Mouse (Mus musculus) kidney, embryonic 14.5 days (tissue): ENCODE measurements around the gene Cenpa. TPM values are rescaled to one million over a fixed set of nuclear protein-coding genes. Genes with fewer than 3 reads are reported as not detected.

Experiments used
- ATAC-seq: fragments of 200-750 bp; cut with Nextera tagmentation; 2 replicates; pipeline ENCODE4 v1.8.0; 2017; ENCODE audit warnings: moderate number of reproducible peaks, mild to moderate bottlenecking, moderate TSS enrichment, moderate library complexity; ENCODE audit not compliant: low FRiP score, low TSS enrichment
- H3K27ac ChIP-seq: fragments of 300-500 bp; sonication (generic); 2 replicates; pipeline ENCODE4 v1.5.1; 2014; ENCODE audit warnings: low read depth, mild to moderate bottlenecking, low read length, moderate library complexity, mixed read lengths
- H3K27me3 ChIP-seq: fragments of 300-500 bp; sonication (generic); 2 replicates; pipeline ENCODE4 v1.6.1; 2014; ENCODE audit warnings: mild to moderate bottlenecking, low read length; ENCODE audit not compliant: control insufficient read depth, insufficient read depth
- H3K36me3 ChIP-seq: fragments of 300-500 bp; sonication (generic); 2 replicates; pipeline ENCODE4 v1.6.1; 2014; ENCODE audit warnings: low read length, mixed read lengths; ENCODE audit not compliant: control insufficient read depth, insufficient read depth
- H3K4me1 ChIP-seq: fragments of 300-500 bp; sonication (generic); 2 replicates; pipeline ENCODE4 v1.6.1; 2014; ENCODE audit warnings: low read length, mixed read lengths; ENCODE audit not compliant: control insufficient read depth, insufficient read depth
- H3K4me2 ChIP-seq: fragments of 300-500 bp; sonication (generic); replicated peaks from 2 replicates; pipeline ENCODE4 v1.6.1; 2014; ENCODE audit warnings: low read depth, mild to moderate bottlenecking, low read length
- H3K4me3 ChIP-seq: fragments of 300-500 bp; sonication (generic); 2 replicates; pipeline ENCODE4 v1.5.1; 2014; ENCODE audit warnings: mild to moderate bottlenecking, low read length
- H3K9ac ChIP-seq: fragments of 300-500 bp; sonication (generic); 2 replicates; pipeline ENCODE4 v1.6.1; 2014; ENCODE audit warnings: low read depth, mild to moderate bottlenecking, low read length, moderate library complexity
- H3K9me3 ChIP-seq: fragments of 300-500 bp; sonication (generic); 2 replicates; pipeline ENCODE4 v1.6.1; 2016; ENCODE audit warnings: low read length; ENCODE audit not compliant: control insufficient read depth
- WGBS: fragments of 180-500 bp; shearing (Covaris S2); extraction: QIAGEN DNeasy Blood & Tissue Kit; methylation state at CpG from one replicate; pipeline ENCODE4 v1.1.7; 2014; 5-methylcytosine and 5-hydroxymethylcytosine counted together
- microRNA-seq: library from miRNA; unstranded; fragments of <30 nt; microRNA quantifications from one replicate; pipeline ENCODE4, GENCODE M21; 2016
- polyA plus RNA-seq: library from polyadenylated mRNA; unstranded; fragments of >200 nt; fragmentation: Nextera tagmentation; extraction: Ambion mirVana; gene quantifications from 2 replicates; pipeline ENCODE4 v1.2.1, GENCODE M21; 2014

Cenpa gene
- polyA plus RNA-seq, 1 experiment from 2014 or later, result 363 TPM

- no peak for ATAC-seq
These were observed 51.6 kb downstream of the Cenpa start for GRCm38 (mm10) chr5:30717991-30718703.

DNA sequence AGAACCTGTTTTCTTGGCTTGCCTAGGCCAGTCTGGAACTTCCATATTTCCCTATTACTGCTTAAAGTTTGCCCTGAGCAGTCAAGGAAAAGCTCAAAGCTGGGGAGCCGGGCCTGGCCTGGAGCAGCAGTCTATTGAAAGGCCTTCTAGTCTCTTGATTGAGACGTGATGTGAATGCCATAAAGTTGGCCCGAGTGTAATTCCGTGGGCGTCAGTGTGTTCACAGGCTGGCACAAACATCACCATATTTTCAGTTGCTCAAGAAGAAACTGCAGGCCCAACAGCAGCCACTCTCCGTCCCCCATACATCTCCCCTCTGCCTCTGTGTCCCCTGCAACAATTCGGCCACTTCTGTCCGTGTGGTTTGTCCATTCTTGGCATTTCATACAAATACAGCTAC is 55.4 kb downstream of the Cenpa start:
- Histone ChIP-seq H3K9ac (no peak overlapping the region), H3K36me3 (no peaks in the 10 kb centered on the region), H3K27ac (no peak overlapping the region), H3K27me3 (no peaks in the 10 kb centered on the region), H3K9me3 (no peaks in the 10 kb centered on the region), H3K4me2 (no peak overlapping the region), H3K4me1 (no peaks in the 10 kb centered on the region), H3K4me3 (no peak overlapping the region)
- 84% methylated on average over 8 of the region's 8 CpGs for WGBS
- no peak for ATAC-seq

More at GRCm38 (mm10) chr5:30717991-30718703, 51.6 kb downstream of the Cenpa start:
- Histone ChIP-seq H3K4me2 (no peak overlapping the region), H3K9me3 (no peaks in the 10 kb centered on the region), H3K27me3 (peaks cover 12% of the 10 kb centered on the region), H3K9ac (no peak overlapping the region), H3K27ac (no peak overlapping the region), H3K4me3 (no peak overlapping the region), H3K36me3 (no peaks in the 10 kb centered on the region), H3K4me1 (no peaks in the 10 kb centered on the region)
- WGBS, result 80% methylated on average over 10 of the region's 10 CpGs

Small RNA genes lying within 50 kb of the gene (microRNA-seq; reads per million reads assigned to microRNA genes)
- not detected for gene Mir5625

Other genes starting within 250 kb of the Cenpa start
- 0.03 and 0.09 TPM in 2 replicates for gene Otof, start 204.8 kb upstream of the Cenpa start, polyA plus RNA-seq
- gene 1700001C02Rik, start 200.7 kb upstream of the Cenpa start, polyA plus RNA-seq, result not detected in 2 replicates
- not detected in 2 replicates for gene Cib4, start 120.9 kb upstream of the Cenpa start, polyA plus RNA-seq
- 1.5 and 2.1 TPM in 2 replicates for gene Kcnk3, start 78.6 kb upstream of the Cenpa start, polyA plus RNA-seq
- 15.8 and 27.6 TPM in 2 replicates for gene Slc35f6, start 18.8 kb upstream of the Cenpa start, polyA plus RNA-seq
- gene Dpysl5, start 44.8 kb downstream of the Cenpa start, polyA plus RNA-seq, result 3.8 and 7.2 TPM in 2 replicates
- 13.6 and 19.3 TPM in 2 replicates for gene Mapre3, start 147.9 kb downstream of the Cenpa start, polyA plus RNA-seq
- gene Tmem214, start 201.2 kb downstream of the Cenpa start, polyA plus RNA-seq, result 53.1 and 65.1 TPM in 2 replicates
- 19.5 and 27.1 TPM in 2 replicates for gene Agbl5, start 221.9 kb downstream of the Cenpa start, polyA plus RNA-seq
- gene Ost4, start 241.0 kb downstream of the Cenpa start, polyA plus RNA-seq, result 500 and 653 TPM in 2 replicates
- gene Emilin1, start 246.6 kb downstream of the Cenpa start, polyA plus RNA-seq, result 170 and 191 TPM in 2 replicates